ENCODE assay signal across 10 mouse cellular contexts in the genomic region with DNA sequence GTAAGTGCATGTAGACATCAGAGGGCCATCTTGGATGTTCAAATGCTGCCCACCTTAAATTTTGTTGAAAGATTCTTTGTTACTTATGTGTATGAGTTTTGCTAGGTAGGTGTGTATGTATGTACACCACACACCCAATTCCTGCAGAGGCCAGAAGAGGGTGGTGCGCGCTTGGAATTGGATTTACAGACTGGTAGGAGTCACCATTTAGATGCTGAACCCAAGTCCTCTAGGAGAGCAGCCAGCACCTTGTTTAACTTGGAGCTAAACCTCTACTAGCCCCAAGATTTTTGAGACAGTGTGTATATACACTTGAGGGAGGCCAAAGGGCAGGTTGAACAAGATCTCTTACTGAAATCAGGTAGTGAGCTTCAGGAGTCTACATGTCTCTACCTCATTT. TPM values are rescaled to one million over a fixed set of nuclear protein-coding genes. Genes with fewer than 3 reads are reported as not detected.
A peak's percentile ranks its signal among the peaks of the same experiment; 100 is the strongest.
DNase-seq lines count a peak whose midpoint lies in the region; ATAC-seq and TF ChIP-seq lines count a peak whose summit lies in the region.
"Had no signal": no experiment of that assay in that cellular context is flagged by ENCODE, and none has a peak within 500 bp of the region (broad histone marks: within the 10 kb centered on the region; RNA-seq: fewer than 3 reads in every experiment).

No protein-coding gene starts in this region.

- no peaks in the 10 kb centered on the region for H3K27me3 ChIP-seq in kidney, postnatal 0 days (ENCODE audit: insufficient read depth, low read length)

- no peak overlapping the region for H3K4me3 ChIP-seq in kidney, postnatal 0 days (replicated peaks; ENCODE audit: low read depth, low read length)
- no peak overlapping the region for H3K4me3 ChIP-seq in embryonic fibroblast, embryonic 13.5 days (ENCODE audit: insufficient read depth, low read length)

- TF ChIP-seq POLR2A in embryonic fibroblast, embryonic 13.5 days (IDR thresholded peaks at IDR 0.05; ENCODE audit: low read depth, low read length), result 0 out of 2 replicates have a peak, but pooled peaks have one; percentile 4

- peak; percentile 48; the same call in 1 of the 2 replicates for TF ChIP-seq CTCF in kidney, postnatal 0 days (IDR thresholded peaks at IDR 0.05; ENCODE audit: low read depth)
- no peak for TF ChIP-seq CTCF in embryonic fibroblast, embryonic 13.5 days (IDR thresholded peaks at IDR 0.05; ENCODE audit: borderline replicate concordance, insufficient read depth, low read length)

- H3K36me3 ChIP-seq in kidney, postnatal 0 days (ENCODE audit: insufficient read depth, low read length), result peaks cover 20% of the 10 kb centered on the region

- no peak overlapping the region for H3K9ac ChIP-seq in kidney, postnatal 0 days (ENCODE audit: low read depth, low read length)

- peaks cover 15% of the 10 kb centered on the region; the same call in 1 of the 2 replicates for H3K4me1 ChIP-seq in kidney, postnatal 0 days (replicated peaks; ENCODE audit: insufficient read depth, low read length)
- peaks cover 16% of the 10 kb centered on the region for H3K4me1 ChIP-seq in embryonic fibroblast, embryonic 13.5 days (ENCODE audit: control insufficient read depth, insufficient read depth, low read length)

- H3K27ac ChIP-seq in kidney, postnatal 0 days, result no peak overlapping the region
- no peak overlapping the region for H3K27ac ChIP-seq in embryonic fibroblast, embryonic 13.5 days (ENCODE audit: insufficient read depth, low read length)

- 90% methylated on average over 2 of the region's 2 CpGs for WGBS in kidney, postnatal 0 days

- no peak for ATAC-seq in kidney, postnatal 0 days (replicated peaks; ENCODE audit: low FRiP score, low read depth)

- H3K4me2 ChIP-seq in kidney, postnatal 0 days (ENCODE audit: low read length), result no peak overlapping the region

- H3K9me3 ChIP-seq in kidney, postnatal 0 days (replicated peaks; ENCODE audit: low read length), result no peaks in the 10 kb centered on the region

- peak; percentile 45 for DNase-seq in kidney, postnatal 0 days (ENCODE audit: low spot score)
- DNase-seq in kidney, adult 9 months, result no peak
- DNase-seq in thymus, postnatal 4 days, result peak; percentile 55
- no peak for DNase-seq in thymus, postnatal 36 days
- DNase-seq in testis, postnatal 14 days (ENCODE audit: low spot score), result no peak
- no peak for DNase-seq in cerebellum, postnatal 10 days
- DNase-seq: cerebellum, adult 9-10 months; layer of hippocampus, postnatal 36 days; right cerebral cortex, postnatal 25 days had no signal

RNA-seq across cellular contexts. Expression of a gene that starts 2.8 kb away (rescaled TPM):
- 1,088 and 1,198 TPM in 2 replicates for polyA plus RNA-seq in kidney, postnatal 0 days (2015; fragmentation: Nextera tagmentation; extraction: Ambion mirVana)
- 997 and 1,079 TPM in 2 replicates for polyA plus RNA-seq in embryonic fibroblast, embryonic 13.5 days (2011; ENCODE audit: insufficient read length, low read depth, missing spikeins)

RNA-seq across cellular contexts. Expression of a gene that starts 14.7 kb away (rescaled TPM):
- 53.4 and 59.8 TPM in 2 replicates for polyA plus RNA-seq in kidney, postnatal 0 days (2015; fragmentation: Nextera tagmentation; extraction: Ambion mirVana)
- 104 and 105 TPM in 2 replicates for polyA plus RNA-seq in embryonic fibroblast, embryonic 13.5 days (2011; ENCODE audit: insufficient read length, low read depth, missing spikeins)

RNA-seq across cellular contexts. Expression of a gene that starts 19.1 kb away (rescaled TPM):
- polyA plus RNA-seq in kidney, postnatal 0 days (2015; fragmentation: Nextera tagmentation; extraction: Ambion mirVana), result 29.9 and 33.3 TPM in 2 replicates
- polyA plus RNA-seq in embryonic fibroblast, embryonic 13.5 days (2011; ENCODE audit: insufficient read length, low read depth, missing spikeins), result 66.5 and 68.5 TPM in 2 replicates

RNA-seq across cellular contexts. Expression of a gene that starts 26.8 kb away (rescaled TPM):
- 18.6 and 19.6 TPM in 2 replicates for polyA plus RNA-seq in kidney, postnatal 0 days (2015; fragmentation: Nextera tagmentation; extraction: Ambion mirVana)
- polyA plus RNA-seq in embryonic fibroblast, embryonic 13.5 days (2011; ENCODE audit: insufficient read length, low read depth, missing spikeins), result 23.4 and 27.4 TPM in 2 replicates

RNA-seq across cellular contexts. Expression of a gene that starts 39.2 kb away (rescaled TPM):
- 44.6 and 47.8 TPM in 2 replicates for polyA plus RNA-seq in kidney, postnatal 0 days (2015; fragmentation: Nextera tagmentation; extraction: Ambion mirVana)
- polyA plus RNA-seq in embryonic fibroblast, embryonic 13.5 days (2011; ENCODE audit: insufficient read length, low read depth, missing spikeins), result 18.2 and 19.4 TPM in 2 replicates

Comparison
In these comparisons a context has a peak if more than half of its experiments do, and no peak if none do; other contexts are left out.
1. DNase-seq: peak in kidney, postnatal 0 days (single experiment) and thymus, postnatal 4 days (single experiment); none in kidney, adult 9 months (single experiment), thymus, postnatal 36 days (0 of 2), testis, postnatal 14 days (single experiment) and cerebellum, postnatal 10 days (0 of 2).